Comparison of ENCODE assay signal across 25 mouse cellular contexts in the genomic region with DNA sequence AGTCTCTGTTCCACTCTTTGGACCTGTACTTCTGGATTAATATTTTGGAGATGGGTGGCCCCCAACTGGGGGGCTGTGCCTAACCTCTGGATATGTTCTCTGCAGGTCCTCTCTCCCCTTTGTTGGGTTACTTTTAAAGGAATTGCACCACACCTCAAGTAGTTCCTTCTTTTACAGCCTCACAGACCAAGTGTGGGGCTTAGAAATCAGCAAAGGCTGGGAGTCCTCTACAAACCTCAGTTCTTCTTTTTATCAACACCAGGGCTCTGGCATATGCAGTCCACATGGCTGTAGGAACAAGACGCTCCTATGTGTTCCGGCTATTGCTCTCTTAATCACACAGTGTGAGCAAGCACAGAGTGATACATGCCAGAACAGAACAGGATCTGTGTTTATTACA.
DNase-seq lines count a peak whose midpoint lies in the region; ATAC-seq lines count a peak whose summit lies in the region.
"Had no signal": no experiment of that assay in that cellular context is flagged by ENCODE, and none has a peak within 500 bp of the region (broad histone marks: within the 10 kb centered on the region; RNA-seq: fewer than 3 reads in every experiment).

No protein-coding gene starts in this region.

- no peak overlapping the region for H3K4me3 ChIP-seq in heart, embryonic 12.5 days
- H3K4me3 ChIP-seq: embryonic facial prominence, embryonic 12.5 days; embryonic facial prominence, embryonic 15.5 days; heart, embryonic 15.5 days; hindbrain, embryonic 10.5 days; hindbrain, embryonic 13.5 days had no signal

- peak; percentile 83 for DNase-seq in heart, adult 11 months
- DNase-seq in brain, adult 2 months (ENCODE audit: low read depth, low spot score): peak; percentile 27
- DNase-seq in thymus, postnatal 14 days: no peak
- no peak for DNase-seq in left cerebral cortex, adult 8-10 months (ENCODE audit: low spot score in 2 of 2)
- DNase-seq: adrenal gland, adult 8-10 months; adrenal gland, postnatal 25 days; cerebellum, adult 18-20 months; cerebellum, adult 9-10 months; cerebellum, postnatal 14 days; forebrain, postnatal 0 days; gastrocnemius, postnatal 25 days; heart, postnatal 10 days; heart, postnatal 36 days had no signal

- H3K27me3 ChIP-seq in heart, embryonic 12.5 days (replicated peaks): no peaks in the 10 kb centered on the region
- H3K27me3 ChIP-seq: embryonic facial prominence, embryonic 12.5 days; embryonic facial prominence, embryonic 15.5 days; heart, embryonic 15.5 days; hindbrain, embryonic 13.5 days had no signal

- H3K9ac ChIP-seq in heart, embryonic 12.5 days: no peak overlapping the region
- H3K9ac ChIP-seq: embryonic facial prominence, embryonic 12.5 days; embryonic facial prominence, embryonic 15.5 days; forebrain, postnatal 0 days; heart, embryonic 15.5 days; hindbrain, embryonic 13.5 days had no signal

- peaks cover 28% of the 10 kb centered on the region for H3K4me1 ChIP-seq in heart, embryonic 12.5 days (replicated peaks)

- no peak overlapping the region for H3K4me2 ChIP-seq in heart, embryonic 12.5 days
- H3K4me2 ChIP-seq: embryonic facial prominence, embryonic 12.5 days; embryonic facial prominence, embryonic 15.5 days; heart, embryonic 11.5 days; heart, embryonic 15.5 days; hindbrain, embryonic 13.5 days had no signal

- no peaks in the 10 kb centered on the region for H3K9me3 ChIP-seq in heart, embryonic 12.5 days (replicated peaks)
- H3K9me3 ChIP-seq: embryonic facial prominence, embryonic 12.5 days; embryonic facial prominence, embryonic 15.5 days; heart, embryonic 15.5 days; hindbrain, embryonic 10.5 days; hindbrain, embryonic 13.5 days had no signal

- 66% methylated on average over 2 of the region's 2 CpGs for WGBS in heart, embryonic 12.5 days

- no peak overlapping the region for H3K27ac ChIP-seq in heart, embryonic 12.5 days (ENCODE audit: poor library complexity, severe bottlenecking)
- H3K27ac ChIP-seq: embryonic facial prominence, embryonic 12.5 days; embryonic facial prominence, embryonic 15.5 days; heart, embryonic 15.5 days; hindbrain, embryonic 10.5 days; hindbrain, embryonic 13.5 days had no signal

- no peak for ATAC-seq in heart, embryonic 12.5 days (ENCODE audit: insufficient number of reproducible peaks, low FRiP score)
- peak; percentile 81 for ATAC-seq in megakaryocyte, adult 5-6 weeks (ENCODE audit: poor library complexity, severe bottlenecking)
- ATAC-seq in neutrophil, adult 5-6 weeks (ENCODE audit: extremely low read depth, insufficient number of reproducible peaks, low FRiP score, poor library complexity, severe bottlenecking): 0 out of 2 replicates have a peak, but pooled peaks have one; percentile 24
- ATAC-seq: activated CD4-positive, CD25-positive, alpha-beta regulatory T cell, adult 4 months; forebrain, embryonic 14.5 days; forebrain, postnatal 0 days; hindbrain, embryonic 16.5 days had no signal

- no peaks in the 10 kb centered on the region for H3K36me3 ChIP-seq in heart, embryonic 12.5 days
- H3K36me3 ChIP-seq: embryonic facial prominence, embryonic 12.5 days; embryonic facial prominence, embryonic 15.5 days; heart, embryonic 15.5 days; hindbrain, embryonic 10.5 days; hindbrain, embryonic 13.5 days had no signal

Comparison
In these comparisons a context has a peak if more than half of its experiments do, and no peak if none do; other contexts are left out.
1. DNase-seq: peak in heart, adult 11 months (single experiment) and brain, adult 2 months (single experiment); none in thymus, postnatal 14 days (single experiment) and left cerebral cortex, adult 8-10 months (0 of 2).